Comparison of ENCODE assay signal across 9 mouse cellular contexts in genomic region chr11:70562995-70563469, GRCm38 (mm10). TPM values are rescaled to one million over a fixed set of nuclear protein-coding genes. Genes with fewer than 3 reads are reported as not detected.
A peak's percentile ranks its signal among the peaks of the same experiment; 100 is the strongest.
DNase-seq lines count a peak whose midpoint lies in the region; ATAC-seq and TF ChIP-seq lines count a peak whose summit lies in the region.
"Had no signal": no experiment of that assay in that cellular context is flagged by ENCODE, and none has a peak within 500 bp of the region (broad histone marks: within the 10 kb centered on the region; RNA-seq: fewer than 3 reads in every experiment).

No protein-coding gene starts in this region.

- 1% methylated on average over 25 of the region's 31 CpGs for WGBS in embryonic facial prominence, embryonic 13.5 days
- WGBS in intestine, embryonic 15.5 days = 0% methylated on average over 23 of the region's 31 CpGs
- 0% methylated on average over 19 of the region's 31 CpGs for WGBS in neural tube, embryonic 11.5 days

- peak overlapping the region; percentile 87 for H3K9ac ChIP-seq in embryonic facial prominence, embryonic 13.5 days
- H3K9ac ChIP-seq in intestine, embryonic 15.5 days = peak overlapping the region; percentile 79
- H3K9ac ChIP-seq in neural tube, embryonic 11.5 days (ENCODE audit: low read length) = peak overlapping the region; percentile 82

- ATAC-seq in embryonic facial prominence, embryonic 13.5 days (ENCODE audit: insufficient number of reproducible peaks, insufficient read depth, low FRiP score, low TSS enrichment, low read depth) = peak; percentile 22; the same call in 1 of the 2 replicates
- ATAC-seq in intestine, embryonic 15.5 days = no peak; the same call in none of the 2 replicates
- peak; percentile 68; the same call in 1 of the 2 replicates for ATAC-seq in neural tube, embryonic 11.5 days (ENCODE audit: insufficient read depth, low FRiP score, low TSS enrichment)

- H3K4me1 ChIP-seq in embryonic facial prominence, embryonic 13.5 days = peaks cover 23% of the 10 kb centered on the region
- peaks cover 26% of the 10 kb centered on the region for H3K4me1 ChIP-seq in intestine, embryonic 15.5 days (replicated peaks)
- peaks cover 31% of the 10 kb centered on the region for H3K4me1 ChIP-seq in neural tube, embryonic 11.5 days (ENCODE audit: control insufficient read depth, insufficient read depth, low read length)

- peak overlapping the region; percentile 98 for H3K27ac ChIP-seq in left cerebral cortex, adult 2 months
- peak overlapping the region; percentile 89 for H3K27ac ChIP-seq in embryonic facial prominence, embryonic 13.5 days
- H3K27ac ChIP-seq in intestine, embryonic 15.5 days = peak overlapping the region; percentile 89
- peak overlapping the region; percentile 56 for H3K27ac ChIP-seq in neural tube, embryonic 11.5 days (ENCODE audit: low read depth, low read length)

- peak overlapping the region; percentile 85 for H3K4me2 ChIP-seq in embryonic facial prominence, embryonic 13.5 days
- H3K4me2 ChIP-seq in intestine, embryonic 15.5 days (replicated peaks) = peak overlapping the region; percentile 90
- peak overlapping the region; percentile 93 for H3K4me2 ChIP-seq in neural tube, embryonic 11.5 days (ENCODE audit: low read depth)

- H3K4me3 ChIP-seq in left cerebral cortex, adult 2 months = peak overlapping the region; percentile 100
- peak overlapping the region; percentile 93 for H3K4me3 ChIP-seq in embryonic facial prominence, embryonic 13.5 days
- peak overlapping the region; percentile 95 for H3K4me3 ChIP-seq in intestine, embryonic 15.5 days (replicated peaks)
- peak overlapping the region; percentile 81 for H3K4me3 ChIP-seq in neural tube, embryonic 11.5 days (ENCODE audit: low read depth, low read length)

- H3K27me3 ChIP-seq in embryonic facial prominence, embryonic 13.5 days = no peaks in the 10 kb centered on the region
- no peaks in the 10 kb centered on the region for H3K27me3 ChIP-seq in intestine, embryonic 15.5 days (replicated peaks)
- no peaks in the 10 kb centered on the region for H3K27me3 ChIP-seq in neural tube, embryonic 11.5 days (ENCODE audit: control insufficient read depth, insufficient read depth, low read length)

- H3K36me3 ChIP-seq in embryonic facial prominence, embryonic 13.5 days = peaks cover 9% of the 10 kb centered on the region
- no peaks in the 10 kb centered on the region for H3K36me3 ChIP-seq in intestine, embryonic 15.5 days
- no peaks in the 10 kb centered on the region for H3K36me3 ChIP-seq in neural tube, embryonic 11.5 days (ENCODE audit: control insufficient read depth, insufficient read depth, low read length)

- TF ChIP-seq CTCF in left cerebral cortex, adult 2 months (IDR thresholded peaks at IDR 0.05) = no peak

- no peaks in the 10 kb centered on the region for H3K9me3 ChIP-seq in embryonic facial prominence, embryonic 13.5 days
- H3K9me3 ChIP-seq in intestine, embryonic 15.5 days = no peaks in the 10 kb centered on the region
- no peaks in the 10 kb centered on the region for H3K9me3 ChIP-seq in neural tube, embryonic 11.5 days (ENCODE audit: control insufficient read depth, low read length)

- DNase-seq in left cerebral cortex, adult 2 months (ENCODE audit: extremely low spot score in 1 of 2, low spot score in 2 of 2) = no peak
- DNase-seq in left cerebral cortex, postnatal 4 days = no peak
- peak; percentile 25 for DNase-seq in neural tube, embryonic 11.5 days (ENCODE audit: low spot score)
- DNase-seq in yolk sac, embryonic 10.5 days (ENCODE audit: low spot score) = no peak
- no peak for DNase-seq in thymus, postnatal 25 days
- no peak for DNase-seq in spleen, adult 18-20 months

- intact Hi-C loops in left cerebral cortex, adult 2 months (cut with DNase I) = loop anchor here (2.0 kb wide), 2 partner anchors 22 to 38 kb away; partner anchors contain the start of genes Pld2 and Psmb6
- intact Hi-C loops in left cerebral cortex, postnatal 4 days (cut with DNase I) = loop anchor here (5.0 kb wide), 1 partner anchor 39 kb away; no protein-coding TSS in a partner anchor

RNA-seq across cellular contexts. Expression of gene Mink1, which starts 0.4 kb away (rescaled TPM):
- 100 to 1,000 TPM; 411 to 445 TPM for total RNA-seq in left cerebral cortex, adult 2 months (2021)
- total RNA-seq in left cerebral cortex, postnatal 4 days (2021) = 100 to 1,000 TPM; 115 to 139 TPM
- 14.6 and 16.5 TPM in 2 replicates for polyA plus RNA-seq in embryonic facial prominence, embryonic 13.5 days (2015; fragmentation: Nextera tagmentation; extraction: Ambion mirVana)
- 11.8 and 12.7 TPM in 2 replicates for polyA plus RNA-seq in intestine, embryonic 15.5 days (2015; fragmentation: Nextera tagmentation; extraction: Ambion mirVana)
- polyA plus RNA-seq in neural tube, embryonic 11.5 days (2014; fragmentation: Nextera tagmentation; extraction: Ambion mirVana) = 15.0 and 16.0 TPM in 2 replicates

RNA-seq across cellular contexts. Expression of gene Pld2, which starts 23.2 kb away (rescaled TPM):
- 10 to 100 TPM; 12.8 to 13.6 TPM for total RNA-seq in left cerebral cortex, adult 2 months (2021)
- 10 to 100 TPM; 32.1 to 34.2 TPM for total RNA-seq in left cerebral cortex, postnatal 4 days (2021)
- polyA plus RNA-seq in embryonic facial prominence, embryonic 13.5 days (2015; fragmentation: Nextera tagmentation; extraction: Ambion mirVana) = 5.3 and 6.5 TPM in 2 replicates
- polyA plus RNA-seq in intestine, embryonic 15.5 days (2015; fragmentation: Nextera tagmentation; extraction: Ambion mirVana) = 10.3 and 11.0 TPM in 2 replicates
- polyA plus RNA-seq in neural tube, embryonic 11.5 days (2014; fragmentation: Nextera tagmentation; extraction: Ambion mirVana) = 2.9 and 4.0 TPM in 2 replicates

RNA-seq across cellular contexts. Expression of gene Gm40193, which starts 30.3 kb away (rescaled TPM):
- not detected for total RNA-seq in left cerebral cortex, adult 2 months (2021)
- not detected for total RNA-seq in left cerebral cortex, postnatal 4 days (2021)
- not detected in 2 replicates for polyA plus RNA-seq in embryonic facial prominence, embryonic 13.5 days (2015; fragmentation: Nextera tagmentation; extraction: Ambion mirVana)
- not detected in 2 replicates for polyA plus RNA-seq in intestine, embryonic 15.5 days (2015; fragmentation: Nextera tagmentation; extraction: Ambion mirVana)
- polyA plus RNA-seq in neural tube, embryonic 11.5 days (2014; fragmentation: Nextera tagmentation; extraction: Ambion mirVana) = not detected in 2 replicates
- polyA plus RNA-seq: brain, embryonic 14.5 days had no signal

RNA-seq across cellular contexts. Expression of gene Psmb6, which starts 37.9 kb away (rescaled TPM):
- total RNA-seq in left cerebral cortex, adult 2 months (2021) = 100 to 1,000 TPM; 164 to 169 TPM
- total RNA-seq in left cerebral cortex, postnatal 4 days (2021) = 100 to 1,000 TPM; 269 to 276 TPM
- polyA plus RNA-seq in embryonic facial prominence, embryonic 13.5 days (2015; fragmentation: Nextera tagmentation; extraction: Ambion mirVana) = 837 and 839 TPM in 2 replicates
- polyA plus RNA-seq in intestine, embryonic 15.5 days (2015; fragmentation: Nextera tagmentation; extraction: Ambion mirVana) = 646 and 704 TPM in 2 replicates
- polyA plus RNA-seq in neural tube, embryonic 11.5 days (2014; fragmentation: Nextera tagmentation; extraction: Ambion mirVana) = 898 and 923 TPM in 2 replicates

RNA-seq across cellular contexts. Expression of gene Gltpd2, which starts 44.0 kb away (rescaled TPM):
- not detected for total RNA-seq in left cerebral cortex, adult 2 months (2021)
- total RNA-seq in left cerebral cortex, postnatal 4 days (2021) = not detected
- 0.45 TPM in 1 of 2 replicates, not detected in the other for polyA plus RNA-seq in embryonic facial prominence, embryonic 13.5 days (2015; fragmentation: Nextera tagmentation; extraction: Ambion mirVana)
- 1.5 and 2.2 TPM in 2 replicates for polyA plus RNA-seq in intestine, embryonic 15.5 days (2015; fragmentation: Nextera tagmentation; extraction: Ambion mirVana)
- 0.20 TPM in 1 of 2 replicates, not detected in the other for polyA plus RNA-seq in neural tube, embryonic 11.5 days (2014; fragmentation: Nextera tagmentation; extraction: Ambion mirVana)
- polyA plus RNA-seq: brain, embryonic 14.5 days had no signal
